Mouse (Mus musculus) R1 (cell line): ENCODE results near the gene Tubgcp6.

ENCODE experiments used
- DNase-seq: peaks from one replicate; pipeline ENCODE4 v3.0.0-alpha.2; 2018; ENCODE audit warnings: low read depth, low spot score

Tubgcp6 gene

GRCm38 (mm10) chr15:89103921-89104320 is 19.0 kb downstream of the Tubgcp6 start:
- DNase-seq: no peak

GRCm38 (mm10) chr15:89102646-89103045 is 20.3 kb downstream of the Tubgcp6 start:
- DNase-seq: no peak

- DNase-seq: no peak
Measured at GRCm38 (mm10) chr15:89100823-89101222, 22.1 kb downstream of the Tubgcp6 start.

- no peak for DNase-seq
Measured at GRCm38 (mm10) chr15:89098616-89099015, 24.3 kb downstream of the Tubgcp6 start.

GRCm38 (mm10) chr15:89097450-89097849 is 25.5 kb downstream of the Tubgcp6 start:
- no peak for DNase-seq

- no peak for DNase-seq
Measured at GRCm38 (mm10) chr15:89092181-89092580, 30.7 kb downstream of the Tubgcp6 start.

- no peak for DNase-seq
Measured at GRCm38 (mm10) chr15:89090662-89091061, 32.2 kb downstream of the Tubgcp6 start.

- no peak for DNase-seq
Measured at GRCm38 (mm10) chr15:89089248-89090051, 33.5 kb downstream of the Tubgcp6 start.

GRCm38 (mm10) chr15:89088607-89089247 is 34.2 kb downstream of the Tubgcp6 start, which contains the start of gene Selenoo:
Gene Selenoo (plus strand): TSS chr15:89089084.
- DNase-seq: peak; percentile 82

- no peak for DNase-seq
Measured at GRCm38 (mm10) chr15:89084826-89085225, 38.1 kb downstream of the Tubgcp6 start.

GRCm38 (mm10) chr15:89083906-89084305 is 39.0 kb downstream of the Tubgcp6 start:
- no peak for DNase-seq

GRCm38 (mm10) chr15:89078208-89078836 is 44.6 kb downstream of the Tubgcp6 start:
- DNase-seq: peak; percentile 59

- peak; percentile 15 for DNase-seq
Measured at GRCm38 (mm10) chr15:89076156-89076731, 46.7 kb downstream of the Tubgcp6 start.

- DNase-seq: peak; percentile 72
Measured at GRCm38 (mm10) chr15:89075478-89076147, 47.3 kb downstream of the Tubgcp6 start.

GRCm38 (mm10) chr15:89074613-89075477 is 48.1 kb downstream of the Tubgcp6 start, which contains the start of gene Trabd:
Gene Trabd (plus strand): TSS chr15:89075124.
- DNase-seq: no peak

- no peak for DNase-seq
Measured at GRCm38 (mm10) chr15:89073993-89074603, 48.8 kb downstream of the Tubgcp6 start.

GRCm38 (mm10) chr15:89070606-89071005 is 52.3 kb downstream of the Tubgcp6 start:
- peak; percentile 26 for DNase-seq

GRCm38 (mm10) chr15:89069336-89069840 is 53.5 kb downstream of the Tubgcp6 start:
- no peak for DNase-seq

GRCm38 (mm10) chr15:89068226-89068625 is 54.7 kb downstream of the Tubgcp6 start:
- DNase-seq: peak; percentile 27

- peak; percentile 27 for DNase-seq
Measured at GRCm38 (mm10) chr15:89067609-89068008, 55.3 kb downstream of the Tubgcp6 start.
